Mouse (Mus musculus): Measurements from ENCODE around the gene Bbip1. TPM values are rescaled to one million over a fixed set of nuclear protein-coding genes. Genes with fewer than 3 reads are reported as not detected.

The Bbip1 gene
- total RNA-seq, 1 experiment from 2014 or later = 42.3 TPM

- ATAC-seq (replicated peaks; ENCODE audit: insufficient number of reproducible peaks, low FRiP score, low TSS enrichment, poor library complexity, severe bottlenecking) = no peak
Observed at GRCm38 (mm10) chr19:53894538-53895121, 49.8 kb downstream of the Bbip1 start.

- peak; percentile 44; the same call in 1 of the 2 replicates for ATAC-seq (replicated peaks; ENCODE audit: insufficient number of reproducible peaks, low FRiP score, low TSS enrichment, poor library complexity, severe bottlenecking)
Observed at GRCm38 (mm10) chr19:53893711-53894171, 50.7 kb downstream of the Bbip1 start.

- 0 out of 2 replicates have a peak, but pooled peaks have one; percentile 5 for ATAC-seq (replicated peaks; ENCODE audit: insufficient number of reproducible peaks, low FRiP score, low TSS enrichment, poor library complexity, severe bottlenecking)
Observed at GRCm38 (mm10) chr19:53892838-53893359, 51.5 kb downstream of the Bbip1 start.

GRCm38 (mm10) chr19:53892061-53892460 lies 52.4 kb downstream of the Bbip1 start, which contains the start of gene Pdcd4:
Pdcd4 (plus strand) TSS chr19:53892231.
- no peak for ATAC-seq (replicated peaks; ENCODE audit: insufficient number of reproducible peaks, low FRiP score, low TSS enrichment, poor library complexity, severe bottlenecking)

- ATAC-seq (replicated peaks; ENCODE audit: insufficient number of reproducible peaks, low FRiP score, low TSS enrichment, poor library complexity, severe bottlenecking) = no peak
Observed at GRCm38 (mm10) chr19:53891569-53891968, 52.9 kb downstream of the Bbip1 start.

- ATAC-seq (replicated peaks; ENCODE audit: insufficient number of reproducible peaks, low FRiP score, low TSS enrichment, poor library complexity, severe bottlenecking) = no peak
Observed at GRCm38 (mm10) chr19:53890781-53891251, 53.6 kb downstream of the Bbip1 start.

- ATAC-seq (replicated peaks; ENCODE audit: insufficient number of reproducible peaks, low FRiP score, low TSS enrichment, poor library complexity, severe bottlenecking) = no peak
Observed at GRCm38 (mm10) chr19:53890274-53890673, 54.2 kb downstream of the Bbip1 start.

- peak; percentile 49 for ATAC-seq (replicated peaks; ENCODE audit: insufficient number of reproducible peaks, low FRiP score, low TSS enrichment, poor library complexity, severe bottlenecking)
Observed at GRCm38 (mm10) chr19:53889555-53889954, 54.9 kb downstream of the Bbip1 start.

GRCm38 (mm10) chr19:53888331-53888730 lies 56.1 kb downstream of the Bbip1 start:
- no peak for ATAC-seq (replicated peaks; ENCODE audit: insufficient number of reproducible peaks, low FRiP score, low TSS enrichment, poor library complexity, severe bottlenecking)

GRCm38 (mm10) chr19:53887822-53888221 lies 56.6 kb downstream of the Bbip1 start:
- no peak for ATAC-seq (replicated peaks; ENCODE audit: insufficient number of reproducible peaks, low FRiP score, low TSS enrichment, poor library complexity, severe bottlenecking)

GRCm38 (mm10) chr19:53886576-53887370 lies 57.7 kb downstream of the Bbip1 start:
- ATAC-seq (replicated peaks; ENCODE audit: insufficient number of reproducible peaks, low FRiP score, low TSS enrichment, poor library complexity, severe bottlenecking) = no peak

- ATAC-seq (replicated peaks; ENCODE audit: insufficient number of reproducible peaks, low FRiP score, low TSS enrichment, poor library complexity, severe bottlenecking) = no peak
Observed at GRCm38 (mm10) chr19:53885450-53885849, 59.0 kb downstream of the Bbip1 start.

GRCm38 (mm10) chr19:53881786-53882185 lies 62.6 kb downstream of the Bbip1 start:
- ATAC-seq (replicated peaks; ENCODE audit: insufficient number of reproducible peaks, low FRiP score, low TSS enrichment, poor library complexity, severe bottlenecking) = no peak

GRCm38 (mm10) chr19:53880460-53880859 lies 64.0 kb downstream of the Bbip1 start:
- no peak for ATAC-seq (replicated peaks; ENCODE audit: insufficient number of reproducible peaks, low FRiP score, low TSS enrichment, poor library complexity, severe bottlenecking)

Other genes with a start within 250 kb of the Bbip1 start
- 238 to 392 TPM (median 322 TPM) in 3 replicates for gene Pdcd4, start 52.4 kb downstream of the Bbip1 start, total RNA-seq (2017)
- gene Shoc2, start 321 bp downstream of the Bbip1 start, total RNA-seq (2017) = 63.5 to 85.3 TPM (median 69.9 TPM) in 3 replicates
- 0.19 TPM in 1 of 3 replicates, not detected in the others for gene Adra2a, start 99.5 kb upstream of the Bbip1 start, total RNA-seq (2017)